ENCODE assay signal across 12 mouse cellular contexts in genomic region chr10:17253040-17253439, GRCm38 (mm10).
DNase-seq lines count a peak whose midpoint lies in the region.
"Had no signal": no experiment of that assay in that cellular context is flagged by ENCODE, and none has a peak within 500 bp of the region (broad histone marks: within the 10 kb centered on the region; RNA-seq: fewer than 3 reads in every experiment).

No protein-coding gene starts in this region.

- DNase-seq in urinary bladder, postnatal 14 days (ENCODE audit: low spot score): peak; percentile 77
- no peak for DNase-seq in urinary bladder, postnatal 4 days (ENCODE audit: low spot score in 2 of 2)
- DNase-seq in cerebellum, adult 11 months: peak; percentile 19
- peak; percentile 20 to 53 for DNase-seq in cerebellum, postnatal 25 days
- no peak for DNase-seq in spleen, postnatal 36 days (ENCODE audit: low spot score in 2 of 2)
- DNase-seq in left cerebral cortex, adult 11 months (ENCODE audit: low spot score): no peak
- DNase-seq in left cerebral cortex, adult 18-20 months (ENCODE audit: low spot score in 2 of 2): no peak
- DNase-seq: heart, adult 18-20 months; liver, embryonic 13.5 days; lung, postnatal 14 days; right cerebral cortex, postnatal 4 days; thymus, postnatal 25 days had no signal

Comparison
In these comparisons a context has a peak if more than half of its experiments do, and no peak if none do; other contexts are left out.
1. DNase-seq: peak in urinary bladder, postnatal 14 days (single experiment), cerebellum, adult 11 months (single experiment) and cerebellum, postnatal 25 days (2 of 2); none in urinary bladder, postnatal 4 days (0 of 2), spleen, postnatal 36 days (0 of 2), left cerebral cortex, adult 11 months (single experiment) and left cerebral cortex, adult 18-20 months (0 of 2).